Mouse (Mus musculus): ENCODE data around the gene Ankrd22. TPM values are rescaled to one million over a fixed set of nuclear protein-coding genes. Genes with fewer than 3 reads are reported as not detected.

The Ankrd22 gene
- total RNA-seq, 1 experiment from 2014 or later, result not detected

GRCm38 (mm10) chr19:34180316-34180715, 14.5 kb upstream of the Ankrd22 start:
- no peak for DNase-seq

GRCm38 (mm10) chr19:34179136-34179535, 13.3 kb upstream of the Ankrd22 start:
- DNase-seq, result no peak

GRCm38 (mm10) chr19:34174004-34174403, 8.2 kb upstream of the Ankrd22 start:
- no peak for DNase-seq

DNA sequence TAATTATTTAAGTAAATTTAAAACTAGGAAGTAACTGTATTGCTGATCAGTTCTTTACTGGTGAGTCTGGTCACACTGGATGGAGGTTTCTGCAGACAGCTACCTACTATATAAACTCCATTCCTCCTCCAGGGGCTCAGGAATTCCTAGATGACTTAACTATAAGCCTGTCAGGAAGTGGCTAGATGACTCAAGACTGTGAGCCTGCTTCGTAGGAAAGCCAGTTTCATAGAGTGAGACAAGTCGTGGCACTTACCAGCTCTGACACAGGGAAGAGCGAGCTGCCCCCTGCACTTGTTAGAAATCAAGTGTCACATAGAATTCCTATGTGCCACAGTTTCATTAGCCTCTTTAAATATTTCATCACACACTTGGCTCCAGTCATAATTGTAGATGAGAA, 5.3 kb upstream of the Ankrd22 start:
- no peak for DNase-seq

DNA sequence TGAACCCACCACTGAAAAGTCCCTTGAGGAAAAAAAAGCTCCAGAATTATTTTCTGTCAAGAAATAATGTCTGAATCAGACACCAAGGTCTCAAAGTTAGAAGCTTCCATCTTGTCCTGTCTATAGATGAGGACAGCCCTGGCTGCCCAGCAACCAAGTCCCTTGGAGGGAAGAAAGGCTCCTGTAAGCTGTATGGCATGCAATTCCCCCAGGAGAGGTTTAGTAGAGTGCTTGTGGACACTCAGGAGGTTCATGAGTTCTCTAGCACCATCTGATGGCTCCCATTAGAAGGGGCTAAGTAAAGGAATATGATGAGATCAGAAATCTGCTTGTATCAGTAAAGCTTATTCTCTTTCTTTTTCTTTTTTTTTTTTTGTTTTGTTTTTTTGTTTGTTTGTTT, 3.3 kb upstream of the Ankrd22 start:
- DNase-seq, result no peak

DNA sequence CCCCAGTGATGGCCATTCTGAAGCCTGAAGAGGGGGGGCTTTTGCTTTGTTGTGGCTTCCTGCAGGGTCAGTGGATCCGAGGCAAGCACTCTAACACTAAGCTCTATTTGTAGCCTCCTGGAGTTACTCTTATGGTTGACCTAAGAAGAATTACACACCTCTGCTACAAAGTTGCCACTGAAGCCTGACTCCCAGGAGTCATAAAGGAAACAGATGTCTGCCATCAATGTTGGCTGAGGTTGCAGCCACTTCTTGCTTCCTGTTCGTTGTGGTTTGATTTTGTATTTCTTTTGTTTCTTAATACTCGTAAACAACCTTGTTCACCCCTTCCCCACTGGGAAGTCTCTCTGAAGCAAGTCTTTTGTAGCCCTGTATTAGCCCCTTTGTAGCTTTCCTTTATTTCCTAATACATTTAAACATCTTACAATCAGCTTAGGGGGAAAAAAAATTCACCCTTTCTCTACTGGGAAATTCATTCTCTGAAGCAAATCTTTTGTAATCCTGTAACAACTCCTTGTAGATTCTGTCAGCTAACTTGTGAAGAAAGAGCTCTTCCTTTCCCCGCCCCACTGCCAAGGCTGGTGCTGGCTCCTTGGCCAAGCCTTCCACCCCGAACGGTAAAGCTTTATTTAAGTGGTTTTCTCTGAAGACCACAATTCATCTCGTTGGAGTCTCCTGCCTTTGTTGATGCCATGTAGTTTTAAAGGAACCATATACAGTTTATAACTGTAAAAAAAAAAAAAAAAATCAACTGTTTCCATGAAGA, 2.2 kb upstream of the Ankrd22 start:
- DNase-seq, result no peak

- DNase-seq, result no peak
Observed at GRCm38 (mm10) chr19:34166386-34166785, 533 bp upstream of the Ankrd22 start.

DNA sequence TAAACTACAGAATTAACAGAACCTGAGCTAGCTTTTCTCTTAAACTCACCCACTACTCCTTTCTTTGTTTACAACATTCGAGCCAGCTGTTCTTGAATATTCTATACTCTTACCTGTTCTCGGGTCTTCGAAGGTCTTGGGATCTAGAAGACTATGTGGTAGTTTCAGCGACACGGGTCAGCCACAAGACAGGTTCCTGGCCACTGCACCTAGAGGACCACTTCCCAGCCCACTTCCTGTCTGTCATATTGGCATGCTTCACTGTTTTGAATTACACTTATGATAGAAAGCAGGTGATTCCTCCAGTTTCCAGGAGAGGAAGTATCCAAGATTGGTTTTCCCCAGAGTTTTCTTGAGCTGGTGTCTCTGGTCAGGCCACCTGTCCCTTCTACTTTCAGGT, 3.2 kb downstream of the Ankrd22 start:
- DNase-seq, result no peak

DNA sequence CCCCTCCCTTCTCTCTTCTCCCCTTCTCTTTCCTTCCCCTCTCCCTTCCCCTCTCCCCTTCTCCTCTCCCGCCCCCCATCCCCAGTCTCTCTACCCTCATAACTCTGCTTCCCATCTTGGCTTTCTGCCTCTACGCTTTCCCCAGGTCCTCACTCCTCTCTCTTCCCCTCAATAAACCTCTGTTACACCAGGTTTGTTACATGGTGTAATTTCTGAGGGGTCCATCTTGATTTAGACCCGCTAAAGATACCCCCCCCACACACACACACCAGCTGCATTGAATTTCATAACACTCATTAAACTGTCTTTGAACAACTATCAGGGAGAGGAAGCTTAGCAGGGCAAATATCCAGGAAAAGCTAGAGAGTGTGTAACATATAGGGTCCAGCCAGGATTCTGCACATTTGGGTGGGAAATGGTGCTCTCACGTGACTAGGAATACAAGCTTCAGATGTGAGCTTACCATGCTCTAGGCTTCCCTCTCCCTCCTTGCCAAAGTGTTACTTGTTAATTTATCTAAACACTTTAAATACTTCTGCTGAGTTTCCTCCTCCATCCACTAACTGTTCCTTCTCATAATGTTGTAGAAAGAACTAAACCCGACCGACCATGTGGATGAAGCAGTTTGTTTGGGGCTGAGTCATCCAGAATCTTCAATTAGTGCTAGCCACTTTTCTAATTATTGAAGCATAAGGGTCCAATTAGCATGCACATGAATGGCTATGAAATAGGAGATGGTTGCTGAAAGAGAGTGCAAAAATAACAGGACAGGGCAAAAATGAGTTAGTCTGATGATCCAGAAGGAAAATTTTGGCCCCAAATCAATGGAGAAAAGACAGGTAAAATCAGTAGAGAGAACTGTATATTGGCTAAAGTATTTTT, 12.3 kb downstream of the Ankrd22 start:
- no peak for DNase-seq

- DNase-seq, result no peak
Observed at GRCm38 (mm10) chr19:34151909-34152308, 13.9 kb downstream of the Ankrd22 start.

DNA sequence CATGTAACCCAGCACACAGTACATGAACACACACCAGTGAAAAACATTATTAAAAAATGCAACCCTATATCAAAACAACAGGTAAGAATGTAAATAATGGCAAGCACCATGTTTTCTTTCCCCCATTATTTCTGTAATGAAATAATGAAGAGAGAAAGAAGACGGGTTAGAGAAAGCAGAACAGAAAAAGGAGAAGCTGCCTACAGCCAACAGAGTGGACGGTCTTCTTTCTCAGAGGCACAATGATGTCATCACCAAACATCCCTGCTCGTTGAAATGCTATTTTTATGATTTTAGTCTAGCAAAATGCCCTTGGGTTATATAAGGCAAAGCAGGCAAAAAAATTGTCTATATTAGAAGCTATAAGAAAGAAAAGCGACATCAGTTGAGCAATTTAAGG, 17.4 kb downstream of the Ankrd22 start:
- no peak for DNase-seq

GRCm38 (mm10) chr19:34139431-34140046, 26.3 kb downstream of the Ankrd22 start:
- DNase-seq, result no peak

DNA sequence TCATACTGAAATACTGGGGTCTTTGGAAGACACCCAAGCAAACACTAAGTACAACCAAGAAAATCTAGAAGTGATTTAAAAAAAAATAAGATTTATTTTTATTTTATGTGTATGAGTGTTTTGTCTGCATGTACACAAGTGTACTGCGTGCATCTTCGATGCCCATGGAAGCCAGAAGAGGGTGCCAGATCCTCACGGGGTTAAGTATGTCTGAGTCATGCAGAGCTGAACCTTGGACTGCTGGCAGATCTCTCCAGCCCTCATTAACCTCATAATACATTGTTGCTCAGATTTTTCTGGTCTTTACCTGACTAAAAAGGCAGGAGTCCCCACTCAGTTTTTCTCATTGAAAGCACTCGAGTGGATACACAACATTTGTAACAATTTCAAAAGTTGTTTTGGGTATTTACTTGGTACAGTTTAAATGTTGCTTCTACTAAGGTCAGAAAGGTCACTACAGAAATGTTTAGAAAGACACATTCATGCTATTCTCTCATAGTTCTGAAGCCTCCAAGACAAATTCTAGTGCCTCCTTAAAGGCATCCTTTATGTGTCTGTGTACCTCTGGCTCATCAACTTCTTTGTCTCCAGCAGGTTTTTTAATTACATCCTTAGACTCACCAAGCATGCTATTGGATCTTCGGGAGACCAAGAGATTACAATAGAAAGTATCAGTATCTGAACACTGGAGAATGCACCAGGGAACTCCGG, 27.0 kb downstream of the Ankrd22 start:
- DNase-seq, result no peak

- no peak for DNase-seq
Observed at GRCm38 (mm10) chr19:34120107-34120731, 45.6 kb downstream of the Ankrd22 start.

- DNase-seq, result no peak
Observed at GRCm38 (mm10) chr19:34119653-34120052, 46.2 kb downstream of the Ankrd22 start.

DNA sequence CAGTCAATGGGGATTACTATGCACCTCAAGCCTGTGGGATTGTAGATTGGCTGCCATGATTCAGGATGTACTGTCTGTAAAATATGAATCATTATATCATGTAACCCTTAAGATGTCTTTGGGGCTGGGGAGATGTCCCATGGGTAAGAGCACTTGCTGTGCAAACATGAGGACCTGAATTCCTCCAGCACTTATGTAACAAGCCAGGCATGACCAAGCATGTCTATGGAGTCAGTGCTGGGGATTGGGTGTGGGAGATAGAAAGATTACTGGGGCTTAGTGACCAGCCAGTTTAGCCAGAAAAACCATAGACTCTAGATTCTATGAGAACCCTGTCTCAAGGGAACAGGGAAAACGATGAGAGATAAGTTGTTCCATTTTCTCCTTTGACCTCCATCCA, 46.8 kb downstream of the Ankrd22 start:
- DNase-seq, result no peak

GRCm38 (mm10) chr19:34104841-34105240, 61.0 kb downstream of the Ankrd22 start:
- no peak for DNase-seq

DNA sequence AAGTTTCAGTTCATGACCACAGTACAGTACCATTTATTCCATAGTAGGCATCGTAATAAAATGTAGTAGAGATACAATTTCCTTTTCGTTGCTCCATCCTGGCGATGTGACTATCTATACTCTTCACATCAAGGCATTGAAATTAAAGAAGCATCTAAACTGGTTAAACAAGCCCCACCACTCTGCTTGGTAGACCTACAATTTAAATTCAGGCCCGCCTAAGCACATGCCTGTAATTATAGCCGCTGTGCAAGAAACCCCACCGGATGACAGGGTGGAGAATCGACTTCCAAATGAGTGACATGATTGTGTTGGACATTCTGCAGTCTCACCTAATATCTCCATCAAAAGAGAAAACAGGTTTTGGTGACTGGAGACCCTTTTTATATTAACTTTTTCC, 64.0 kb downstream of the Ankrd22 start:
- DNase-seq, result no peak

- no peak for DNase-seq
Observed at GRCm38 (mm10) chr19:34100633-34101032, 65.2 kb downstream of the Ankrd22 start, which contains the start of gene Lipm. Lipm (plus strand) TSS chr19:34100933.

- DNase-seq, result no peak
Observed at GRCm38 (mm10) chr19:34096228-34096627, 69.6 kb downstream of the Ankrd22 start.

DNA sequence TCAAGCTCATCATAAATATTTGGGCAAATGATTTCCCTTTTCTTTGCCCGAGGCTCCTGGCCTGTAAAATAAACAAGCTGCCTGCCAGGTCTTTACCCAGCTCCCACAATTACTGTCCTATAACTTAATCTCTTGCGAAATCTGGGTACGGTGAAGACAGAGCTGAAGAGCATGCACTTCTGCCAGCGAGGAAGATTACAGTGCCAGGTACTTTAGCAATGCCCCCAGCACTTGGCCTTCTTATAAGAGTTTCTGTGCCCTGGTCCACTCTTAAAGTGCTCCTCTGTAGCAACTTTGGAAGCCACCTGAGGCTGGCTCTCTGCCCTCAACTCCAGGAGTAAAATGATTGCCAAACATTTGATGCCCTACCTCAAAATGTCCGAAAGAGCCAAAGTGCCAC, 70.5 kb downstream of the Ankrd22 start:
- DNase-seq, result no peak

All from adrenal gland, postnatal 25 days (tissue).